Mouse (Mus musculus) T-helper 1 cell (primary cell): ENCODE data around the gene Qk.

Experiments used
- in situ Hi-C: fragments of 300-600 bp; cut with MboI, MseI; formaldehyde crosslinking; loops from one replicate; pipeline ENCODE4 v1.15.1; 2025; ENCODE audit warnings: high pct_unique_total_duplicates

The Qk gene

DNA sequence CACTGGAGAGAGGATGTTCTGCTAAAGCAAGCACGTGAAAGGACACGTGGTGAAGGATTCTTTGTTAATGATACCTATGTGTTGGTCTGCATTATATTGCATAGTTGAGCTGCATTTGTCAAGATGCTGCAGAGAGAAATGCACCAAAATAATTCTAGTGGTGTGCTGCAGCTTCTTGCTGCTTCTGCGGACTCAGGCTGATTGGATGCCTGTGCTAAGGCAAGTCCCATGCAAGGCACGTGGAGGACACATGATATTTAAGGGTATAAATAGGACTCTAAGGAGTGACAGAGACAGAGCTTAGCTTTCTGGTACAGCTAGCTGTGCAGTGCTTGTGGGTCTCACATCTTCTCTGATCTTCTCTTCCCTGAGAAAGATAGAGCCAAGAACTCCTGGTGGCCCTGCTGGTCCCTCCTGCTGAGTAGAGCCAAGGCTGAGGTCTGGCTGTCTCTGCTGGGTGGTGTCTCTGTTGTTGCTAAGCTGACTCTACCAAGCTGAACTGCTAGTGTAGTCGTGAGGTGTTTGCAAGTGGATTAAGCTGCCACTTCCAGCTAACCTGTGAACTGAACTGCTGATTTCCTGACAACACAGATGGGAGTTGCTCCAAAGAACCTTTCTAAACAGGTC, 8.0 kb upstream of the Qk start:
- in situ Hi-C loops: no loop called here

DNA sequence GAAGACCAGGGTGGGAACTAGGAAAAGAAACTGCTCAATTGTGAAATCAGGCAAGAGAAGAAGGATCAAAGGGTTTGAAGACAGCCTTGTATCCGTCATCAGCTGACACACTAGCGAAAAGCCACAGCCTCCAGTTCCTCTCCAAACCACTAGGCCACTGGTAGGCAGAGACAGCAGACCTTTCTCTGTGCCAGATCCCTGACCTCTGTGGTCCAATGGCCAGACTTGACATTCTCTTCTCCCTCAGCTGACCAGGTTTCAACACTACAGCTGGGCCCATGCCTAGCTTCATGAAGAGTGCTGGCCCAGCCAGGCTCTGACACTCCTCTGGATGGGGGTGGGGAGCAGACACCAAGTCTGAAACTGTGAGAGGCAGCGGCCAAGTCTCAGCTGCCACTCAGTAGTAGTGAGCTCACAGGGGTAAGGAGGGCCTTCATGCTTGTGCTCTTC, 7.0 kb upstream of the Qk start:
- in situ Hi-C loops: no loop called here

DNA sequence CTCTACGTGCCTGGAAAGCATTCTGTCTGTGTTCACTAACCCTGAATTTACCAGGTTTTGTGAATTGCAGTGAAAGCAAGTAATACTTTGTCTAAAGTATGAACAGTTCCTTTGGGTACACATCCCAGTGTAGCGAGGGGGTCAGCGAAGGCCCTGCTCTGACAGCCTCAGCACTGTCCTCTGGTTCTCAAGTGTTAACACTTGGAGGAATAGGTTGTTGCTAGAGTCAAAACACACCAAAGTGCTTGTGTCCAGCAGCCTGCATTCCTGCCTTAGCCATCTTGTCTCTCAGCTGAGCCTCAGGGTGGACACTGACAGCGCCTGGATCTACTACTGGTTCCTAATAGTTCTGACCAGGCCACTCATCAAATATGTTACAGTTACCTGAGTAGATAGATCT, 6.3 kb upstream of the Qk start:
- in situ Hi-C loops: no loop called here

DNA sequence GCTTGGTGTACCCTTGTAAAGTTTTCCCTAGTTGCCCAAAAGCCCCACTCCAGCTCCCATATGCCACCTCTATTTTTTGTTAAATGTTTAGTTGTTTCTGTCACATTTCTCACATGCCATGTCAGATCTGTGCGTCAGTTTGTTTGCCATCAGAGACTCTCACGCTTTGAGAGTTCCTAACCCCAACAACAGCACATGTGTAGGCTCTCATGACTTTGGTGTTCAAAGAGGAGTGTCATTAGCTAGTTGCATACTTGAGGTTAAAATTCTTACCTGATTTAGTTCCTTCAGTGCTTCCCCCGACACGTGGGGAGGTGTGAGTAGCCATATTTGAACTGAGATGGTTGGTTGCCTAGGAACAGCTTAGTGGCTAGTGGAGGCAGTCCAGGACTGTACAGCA, 2.1 kb upstream of the Qk start:
- in situ Hi-C loops: no loop called here

DNA sequence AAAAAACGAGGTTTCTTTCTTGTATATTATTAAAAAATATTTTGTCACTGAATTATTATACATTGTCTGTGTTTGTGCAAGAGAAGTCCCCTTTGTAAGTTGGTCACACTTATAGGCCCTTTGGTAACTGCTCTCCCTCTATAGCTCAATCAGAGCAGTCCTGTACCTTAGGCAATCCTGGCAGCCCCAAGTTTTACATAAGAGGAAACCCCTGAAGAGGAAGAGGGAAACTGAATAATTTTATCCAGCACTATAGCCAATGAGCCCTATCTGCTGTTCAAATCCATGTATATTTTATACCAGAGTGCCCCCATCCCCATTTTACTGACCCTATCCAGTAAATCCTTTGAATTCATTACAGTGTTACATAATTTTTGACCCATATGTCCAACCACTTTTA, 1.4 kb upstream of the Qk start:
- in situ Hi-C loops: no loop called here

DNA sequence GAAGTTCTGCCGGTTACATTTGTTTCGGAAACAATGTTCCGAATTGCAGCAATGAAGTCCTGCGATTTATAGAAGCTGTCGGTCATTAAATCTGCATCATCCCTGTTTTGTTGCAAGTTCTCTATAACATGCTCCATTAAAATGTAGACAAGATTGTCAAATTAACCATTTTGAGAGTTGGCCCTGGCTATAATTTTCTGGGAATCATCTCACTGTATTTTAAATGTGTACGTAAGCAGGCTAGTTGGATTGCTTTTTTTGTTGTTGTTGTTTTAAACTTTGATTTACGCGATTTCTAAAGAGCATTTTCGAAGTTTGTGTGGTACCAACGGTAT, 769 bp upstream of the Qk start:
- in situ Hi-C loops: no loop called here

DNA sequence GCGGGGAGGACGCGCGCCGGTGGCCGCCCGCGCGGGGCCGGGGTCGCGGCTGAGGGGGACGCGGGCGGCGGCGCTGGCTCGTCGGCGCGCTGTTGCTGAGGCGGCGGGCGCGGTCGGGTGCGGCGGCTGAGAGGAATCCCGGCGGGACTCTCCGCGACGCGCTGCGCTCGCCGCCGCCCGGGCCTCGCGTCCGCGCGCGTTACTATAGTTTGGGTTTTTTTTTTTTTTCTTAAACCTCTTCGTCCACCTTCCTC, 296 bp downstream of the Qk start:
- in situ Hi-C loops: loop anchor here (10.0 kb wide), 1 partner anchor 55 kb away; no protein-coding TSS in a partner anchor

DNA sequence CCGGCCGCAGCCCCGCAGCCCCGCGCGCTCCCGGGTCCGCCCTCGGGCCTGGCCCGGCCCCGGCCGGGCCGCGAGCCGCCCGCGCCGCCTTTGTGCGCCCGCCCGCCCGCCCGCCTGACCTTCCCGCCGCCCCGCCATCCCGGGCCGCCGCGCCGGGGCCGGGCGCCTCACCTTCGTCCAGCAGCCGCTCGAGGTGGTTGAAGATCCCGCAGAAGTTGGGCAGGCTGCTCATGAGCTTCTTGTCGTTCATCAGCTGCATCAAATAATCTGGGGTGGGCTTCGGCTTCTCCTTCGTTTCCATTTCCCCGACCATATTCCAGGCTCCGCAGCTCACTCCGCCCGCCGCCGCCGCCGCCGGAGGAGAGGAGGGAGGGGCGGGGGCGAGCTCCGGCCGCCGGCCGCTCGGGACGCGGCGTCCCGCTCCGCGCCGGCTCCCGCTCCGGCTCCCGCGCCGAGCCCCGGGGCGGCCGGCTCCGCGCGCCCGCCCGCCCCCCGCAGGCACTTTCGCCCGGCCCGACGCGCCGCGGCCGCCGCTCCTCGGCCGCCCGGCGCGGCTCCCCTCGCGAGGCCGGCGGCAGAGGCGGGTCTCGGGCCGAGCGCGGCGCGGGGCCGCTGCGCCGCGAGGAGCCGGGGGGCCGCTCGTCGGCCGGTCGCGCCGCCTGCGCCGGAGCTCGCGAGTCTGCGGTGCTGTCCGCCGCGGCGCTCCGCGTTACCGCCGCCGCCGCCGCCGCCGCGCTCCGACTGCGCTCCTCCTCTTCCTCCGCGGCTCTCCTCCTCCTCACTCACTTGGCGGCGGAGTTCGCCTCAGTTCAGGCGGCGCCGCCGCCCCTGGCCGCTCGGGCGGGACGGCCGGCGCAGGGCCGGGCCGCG, 858 bp downstream of the Qk start:
- in situ Hi-C loops: loop anchor here (10.0 kb wide), 1 partner anchor 54 kb away; no protein-coding TSS in a partner anchor

DNA sequence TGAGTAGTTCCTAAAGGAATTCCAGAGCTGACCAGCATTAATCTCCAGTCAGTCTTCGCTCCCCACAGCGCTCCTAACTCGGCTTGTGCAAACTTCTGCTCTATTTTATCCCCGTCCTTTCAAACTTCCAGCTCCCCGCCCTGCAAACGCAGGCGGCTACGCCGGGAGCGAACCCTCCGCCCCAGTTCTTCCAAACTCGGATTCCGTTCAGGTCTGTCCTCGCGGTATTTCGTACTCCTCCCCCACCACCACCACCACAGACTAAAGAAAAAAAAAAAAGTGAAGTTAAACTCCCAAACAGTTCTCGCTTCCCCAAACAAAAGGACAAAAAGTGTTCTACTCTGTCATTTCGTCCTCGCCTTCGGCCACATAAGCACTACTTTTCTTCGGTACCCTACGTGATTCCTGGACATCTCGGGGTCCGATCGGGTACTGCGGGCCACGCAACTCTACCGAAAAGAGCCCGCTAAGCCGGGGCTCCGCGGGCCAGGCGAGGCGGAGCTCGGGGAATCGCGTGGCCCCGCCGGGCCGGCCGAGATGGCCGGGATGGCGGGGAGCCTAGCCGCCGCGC, 1.6 kb downstream of the Qk start:
- in situ Hi-C loops: loop anchor here (10.0 kb wide), 1 partner anchor 53 kb away; no protein-coding TSS in a partner anchor

DNA sequence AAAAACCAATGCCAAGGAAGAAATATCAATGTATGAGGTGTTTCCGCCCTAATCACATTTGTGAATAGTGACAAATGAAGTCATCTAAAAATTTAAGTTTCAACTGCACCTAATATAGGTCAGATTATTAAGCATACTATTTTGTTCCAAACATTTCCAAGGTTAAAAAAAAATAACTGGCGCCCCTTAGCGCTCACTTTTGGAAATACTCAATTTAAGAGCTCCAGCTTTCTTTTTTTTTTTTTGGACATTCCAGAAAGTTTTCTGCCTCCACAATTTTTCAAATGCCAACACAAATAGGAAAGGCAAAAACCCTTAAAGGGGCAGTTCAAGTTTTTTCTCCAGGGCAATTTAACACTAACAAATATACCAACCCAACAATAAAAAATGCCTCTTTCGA, 2.5 kb downstream of the Qk start:
- in situ Hi-C loops: loop anchor here (10.0 kb wide), 1 partner anchor 52 kb away; no protein-coding TSS in a partner anchor

DNA sequence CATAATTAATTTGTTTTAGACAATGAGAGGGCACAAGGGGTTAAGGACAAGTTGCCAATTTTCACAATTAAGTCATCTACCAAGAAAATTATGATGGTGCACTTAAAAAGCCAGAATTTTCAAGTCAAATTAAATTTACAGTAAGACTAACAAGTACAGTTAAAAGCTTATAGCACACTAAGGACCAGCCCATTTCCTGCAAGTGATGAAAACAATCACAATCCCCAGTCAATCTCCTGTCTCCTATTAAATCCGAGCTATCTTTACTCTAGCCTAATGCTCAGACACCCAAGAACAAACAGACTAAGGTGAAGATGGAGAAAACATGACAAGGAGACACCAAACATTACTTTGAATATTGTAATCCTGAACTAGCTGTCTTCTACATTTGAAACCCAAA, 3.2 kb downstream of the Qk start:
- in situ Hi-C loops: loop anchor here (10.0 kb wide), 1 partner anchor 52 kb away; no protein-coding TSS in a partner anchor

DNA sequence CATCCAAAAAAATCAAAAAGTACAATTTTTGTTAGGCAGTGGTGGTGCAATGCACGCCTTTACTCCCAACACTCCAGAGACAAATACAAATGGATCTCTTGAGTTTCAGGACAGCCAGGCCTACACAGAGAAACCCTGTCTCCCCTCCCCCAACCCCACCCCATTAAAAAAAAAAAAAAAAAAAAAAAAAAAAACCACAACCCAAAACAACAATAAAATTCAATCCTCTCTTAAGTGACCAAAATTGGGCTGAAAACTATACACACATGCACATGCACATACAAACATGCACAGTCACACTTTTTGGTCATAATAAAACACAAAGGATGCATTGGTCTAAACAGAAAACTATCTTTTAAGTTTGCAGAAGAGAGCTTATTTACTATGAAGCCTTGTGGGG, 9.6 kb downstream of the Qk start:
- in situ Hi-C loops: loop anchor here (10.0 kb wide), 1 partner anchor 45 kb away; no protein-coding TSS in a partner anchor

DNA sequence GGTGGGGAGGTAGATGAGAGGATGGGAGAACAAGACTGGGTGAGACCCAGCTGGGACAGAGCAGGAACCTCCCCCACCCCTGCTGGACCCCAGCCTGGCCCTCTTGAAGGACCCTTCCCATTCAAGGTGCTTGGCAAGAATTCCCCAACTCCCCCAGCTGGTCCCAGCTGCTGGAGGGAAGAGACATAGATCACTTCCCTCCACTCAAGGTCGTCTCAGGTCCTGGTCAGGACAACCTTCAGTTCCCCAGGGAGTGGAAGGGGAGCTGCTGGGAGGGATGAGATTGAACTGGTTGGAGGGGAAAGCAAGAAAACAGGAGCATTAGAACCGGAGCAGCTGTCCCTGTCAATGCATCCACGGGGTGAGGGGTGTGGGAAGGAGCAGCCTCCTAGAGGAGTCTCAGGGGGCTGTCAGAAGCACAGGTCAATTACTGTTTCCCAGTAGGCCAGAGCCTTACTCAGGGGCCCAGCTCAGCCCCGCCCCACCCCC, 10.5 kb downstream of the Qk start:
- in situ Hi-C loops: no loop called here

DNA sequence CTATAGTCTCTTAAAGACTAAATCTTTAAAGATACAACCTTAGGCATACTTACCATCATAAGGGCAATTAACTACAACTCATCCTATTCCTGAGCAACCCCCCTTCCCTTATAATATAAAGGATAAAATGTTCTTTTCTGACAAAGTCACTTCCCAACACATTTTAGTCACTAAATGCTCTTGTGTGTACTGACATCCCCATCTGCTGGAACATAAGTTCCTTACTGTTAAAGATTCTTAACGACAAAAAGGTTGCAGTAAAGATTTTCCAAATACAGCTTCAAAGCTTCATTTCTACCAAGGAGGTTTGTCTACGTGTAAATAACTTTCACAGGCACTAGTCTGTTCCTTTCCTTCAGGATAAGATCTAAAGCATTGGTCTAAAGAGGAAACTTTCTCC, 13.2 kb downstream of the Qk start:
- in situ Hi-C loops: no loop called here

DNA sequence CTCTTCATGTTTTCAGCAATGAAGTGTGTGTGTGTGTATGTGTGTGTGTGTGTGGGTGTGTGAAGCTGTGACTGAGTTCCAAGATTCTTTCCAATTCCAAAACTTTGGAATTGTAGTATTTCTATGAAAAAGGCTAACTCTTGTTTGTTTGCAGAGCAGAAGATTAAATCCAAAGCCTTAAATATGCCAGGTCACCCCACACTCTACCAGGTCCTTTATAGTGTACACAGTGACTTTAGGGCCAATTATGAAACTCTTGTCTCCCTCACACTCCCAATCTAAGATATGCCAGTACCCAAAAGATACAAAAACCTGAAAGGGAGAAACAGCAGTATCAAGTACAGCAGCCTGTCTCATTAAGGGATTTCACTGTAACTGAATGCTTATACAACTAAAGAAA, 15.7 kb downstream of the Qk start:
- in situ Hi-C loops: no loop called here

DNA sequence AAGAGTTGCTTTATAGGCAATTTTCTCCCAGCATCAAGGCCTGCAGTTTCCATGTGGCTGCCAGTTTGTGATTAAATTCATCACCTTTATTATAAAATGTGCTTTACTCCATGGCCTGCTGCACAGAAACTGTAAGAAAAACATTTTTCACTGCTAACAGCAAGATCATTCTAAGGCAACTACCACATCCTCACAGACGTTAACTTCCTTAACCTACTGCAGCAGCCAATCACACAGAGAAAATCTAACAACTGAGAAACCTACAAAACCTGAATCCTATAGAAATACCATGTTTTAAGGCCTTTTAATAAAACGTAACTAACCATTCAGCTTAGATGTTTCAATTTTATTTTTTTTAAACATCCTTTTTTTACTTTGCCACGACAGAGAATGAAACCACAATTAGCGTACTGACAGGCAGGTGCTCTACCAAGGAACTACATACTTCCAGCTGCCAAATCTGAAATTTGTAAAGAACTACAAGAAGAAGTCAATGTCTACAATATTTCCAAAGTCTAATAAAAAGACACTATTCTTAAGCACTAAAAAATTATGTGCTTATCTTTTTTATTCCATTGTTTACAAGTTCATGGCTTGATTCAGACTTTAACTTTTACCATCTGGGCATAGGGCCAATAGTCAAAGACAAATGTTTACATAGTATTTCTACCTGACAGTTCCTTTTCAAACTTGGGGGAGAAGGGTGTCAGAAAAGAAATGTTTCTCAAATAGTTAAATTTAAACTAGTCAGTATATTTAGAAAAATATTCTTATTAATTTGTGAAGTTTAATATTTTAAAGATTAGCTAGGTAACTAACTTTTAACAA, 18.5 kb downstream of the Qk start:
- in situ Hi-C loops: no loop called here

DNA sequence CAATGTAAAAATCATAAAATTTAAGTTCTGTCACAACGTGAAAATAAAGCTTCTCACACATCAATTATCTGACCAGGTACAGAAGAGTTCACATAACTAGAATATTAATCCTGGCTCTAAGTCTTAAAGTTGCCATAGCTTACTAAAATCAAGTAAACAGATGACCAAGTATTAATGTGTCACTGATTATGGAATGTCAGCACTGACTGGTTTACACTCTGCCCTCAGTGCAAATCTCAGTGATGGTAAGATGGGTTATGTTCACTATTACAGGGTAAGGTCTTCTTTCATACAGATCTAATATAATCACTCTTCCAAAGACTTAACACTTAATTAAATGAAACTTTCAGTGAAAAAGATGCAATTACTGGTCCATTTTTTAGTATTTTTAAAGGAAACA, 20.3 kb downstream of the Qk start:
- in situ Hi-C loops: no loop called here

DNA sequence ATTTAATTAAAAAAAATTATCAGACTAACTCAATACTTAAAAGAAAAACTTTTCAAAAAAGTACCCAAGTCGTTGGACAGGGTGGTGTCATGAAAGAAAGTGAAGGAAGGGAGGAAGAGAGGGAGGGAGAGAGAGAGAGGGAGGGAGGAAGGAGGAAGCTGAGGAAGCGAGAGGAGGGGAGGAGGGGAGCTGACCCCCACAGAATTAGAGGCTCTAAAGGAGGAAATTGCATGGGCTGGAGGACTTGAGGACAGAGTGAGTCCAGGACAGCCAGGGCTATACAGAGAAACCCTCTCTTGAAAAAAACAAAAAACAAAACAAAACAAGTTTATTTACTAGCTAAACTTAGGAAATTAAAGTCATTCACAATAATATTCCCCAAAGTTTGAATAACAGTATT, 27.1 kb downstream of the Qk start:
- in situ Hi-C loops: no loop called here

DNA sequence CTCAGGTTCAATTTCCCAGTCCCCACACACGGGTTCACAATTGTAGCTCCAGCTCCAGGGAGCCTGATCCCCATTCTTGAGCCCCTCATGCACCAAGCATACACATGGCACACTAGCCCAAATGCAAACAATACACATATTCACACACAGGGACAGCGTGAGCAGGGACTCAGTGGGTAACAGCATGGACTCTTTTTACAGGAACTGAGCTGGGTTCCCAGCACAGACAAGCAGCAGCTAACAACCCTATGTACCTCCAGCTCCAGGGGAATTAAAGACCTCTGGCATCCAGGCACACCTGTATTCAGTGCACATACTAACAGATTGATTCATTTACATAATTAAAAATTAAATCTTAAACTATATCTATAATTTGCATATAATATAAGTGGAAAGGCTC, 34.9 kb downstream of the Qk start:
- in situ Hi-C loops: no loop called here

DNA sequence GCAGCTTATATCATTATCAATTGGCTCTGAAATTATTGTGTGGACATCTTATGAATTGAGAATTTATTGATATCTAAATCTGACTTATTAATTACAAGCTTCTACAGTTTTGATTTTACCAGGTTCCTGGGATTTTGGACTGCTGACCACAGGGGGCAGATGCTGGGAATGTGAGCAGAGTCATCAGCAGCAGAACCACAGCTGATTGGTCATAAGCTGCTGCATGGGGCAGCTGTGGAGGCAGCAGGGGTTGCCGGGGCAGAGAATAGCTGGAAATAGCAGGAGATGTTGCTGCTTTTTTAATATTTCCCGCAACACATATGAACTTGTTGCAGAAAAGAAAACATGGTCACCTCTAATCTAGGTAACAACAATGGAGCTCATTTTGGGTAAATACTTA, 40.1 kb downstream of the Qk start:
- in situ Hi-C loops: no loop called here

DNA sequence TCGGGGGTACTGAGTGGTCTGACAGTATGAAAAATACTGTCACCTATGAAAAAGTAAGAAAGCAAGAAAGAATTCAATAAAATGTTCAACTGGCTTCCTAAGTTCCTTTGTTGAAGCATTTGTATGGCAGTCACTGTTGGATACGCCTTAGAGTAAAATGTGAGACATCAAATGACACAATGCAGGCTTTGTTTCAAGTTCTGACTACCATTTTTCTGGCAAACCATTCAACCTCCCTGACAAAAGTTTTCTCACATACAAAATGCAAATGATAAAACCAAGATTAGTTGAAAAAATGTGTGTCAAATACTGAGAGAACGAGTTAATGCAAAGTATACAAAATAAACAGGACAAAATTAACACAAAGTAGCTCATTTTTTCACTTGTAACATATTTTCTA, 50.1 kb downstream of the Qk start:
- in situ Hi-C loops: loop anchor here (10.0 kb wide), 1 partner anchor 45 kb away; the partner anchor contains the start of gene Qk

DNA sequence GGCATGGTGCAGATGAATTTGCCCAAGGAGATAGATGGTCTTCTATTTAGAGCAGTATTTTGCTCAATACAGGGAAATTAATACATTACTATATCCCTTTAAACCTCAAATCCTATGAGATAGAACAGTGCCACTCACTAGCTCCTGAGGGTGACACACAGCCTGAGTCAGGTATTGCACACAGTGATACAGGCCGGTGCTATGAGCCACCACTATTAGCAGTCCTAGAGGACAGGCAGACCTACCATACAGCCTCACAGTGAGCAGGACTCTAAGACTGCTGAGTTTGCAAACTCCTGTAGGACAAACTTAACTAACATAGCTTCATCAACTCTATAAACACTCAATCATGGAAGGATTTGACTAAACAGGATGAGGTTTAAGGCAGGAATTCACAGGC, 51.2 kb downstream of the Qk start:
- in situ Hi-C loops: loop anchor here (10.0 kb wide), 1 partner anchor 46 kb away; the partner anchor contains the start of gene Qk
